Mouse (Mus musculus): ENCODE results near the gene Mup12.
"Not testable (repeated sequence)": the region's sequence is repeated elsewhere in the genome, so short reads cannot be mapped to it uniquely, and the experiment has no call there.

Gene Mup12

GRCm38 (mm10) chr4:60741226-60741625 lies at the start of gene Mup12:
Gene Mup12 (minus strand): TSS chr4:60741326.
- not testable (repeated sequence) for DNase-seq (ENCODE audit: low spot score)
